Mouse (Mus musculus) Patski (cell line): Measurements from ENCODE around the gene A630023A22Rik. TPM values are rescaled to one million over a fixed set of nuclear protein-coding genes. Genes with fewer than 3 reads are reported as not detected.
A peak's percentile ranks its signal among the peaks of the same experiment; 100 is the strongest.

Source experiments
- ATAC-seq: fragments of 100-300 bp; one replicate; pipeline ENCODE4 v1.8.0; 2021
- CTCF ChIA-PET: fragments of 350-600 bp; sonication (Branson Sonifier 250); formaldehyde crosslinking; loops from one replicate; lab custom pipeline; 2022; ENCODE audit warnings: inconsistent platforms; lab: Charles Lee
- POLR2A ChIA-PET: fragments of 350-600 bp; sonication (Branson Sonifier 250); formaldehyde crosslinking; loops from one replicate; lab custom pipeline; 2022; ENCODE audit warnings: antibody characterized with exemption, inconsistent platforms; lab: Charles Lee
- DNase-seq: peaks from one replicate; pipeline ENCODE4 v3.0.0-alpha.2; 2011; ENCODE audit warnings: low read depth, low spot score
- H3K27me3 ChIP-seq: fragments of 371-371 bp; one replicate; pipeline ENCODE4 v1.5.1; 2021
- CTCF ChIP-seq: fragments of 100-300 bp; IDR thresholded peaks from one replicate; pipeline ENCODE4 v1.5.1; 2021
- in situ Hi-C: fragments of 300-500 bp; cut with MboI; formaldehyde crosslinking; loops from 3 replicates; pipeline ENCODE4 v1.11.1; 2018; ENCODE audit warnings: low pct_unique_long_range_greater_than_20kb, mixed read lengths
- polyA plus RNA-seq: library from polyadenylated mRNA; unstranded; gene quantifications from one replicate; pipeline ENCODE4 v1.2.3, GENCODE M21; 2021

A630023A22Rik gene
- polyA plus RNA-seq, 1 experiment from 2014 or later: 1.1 TPM

DNA sequence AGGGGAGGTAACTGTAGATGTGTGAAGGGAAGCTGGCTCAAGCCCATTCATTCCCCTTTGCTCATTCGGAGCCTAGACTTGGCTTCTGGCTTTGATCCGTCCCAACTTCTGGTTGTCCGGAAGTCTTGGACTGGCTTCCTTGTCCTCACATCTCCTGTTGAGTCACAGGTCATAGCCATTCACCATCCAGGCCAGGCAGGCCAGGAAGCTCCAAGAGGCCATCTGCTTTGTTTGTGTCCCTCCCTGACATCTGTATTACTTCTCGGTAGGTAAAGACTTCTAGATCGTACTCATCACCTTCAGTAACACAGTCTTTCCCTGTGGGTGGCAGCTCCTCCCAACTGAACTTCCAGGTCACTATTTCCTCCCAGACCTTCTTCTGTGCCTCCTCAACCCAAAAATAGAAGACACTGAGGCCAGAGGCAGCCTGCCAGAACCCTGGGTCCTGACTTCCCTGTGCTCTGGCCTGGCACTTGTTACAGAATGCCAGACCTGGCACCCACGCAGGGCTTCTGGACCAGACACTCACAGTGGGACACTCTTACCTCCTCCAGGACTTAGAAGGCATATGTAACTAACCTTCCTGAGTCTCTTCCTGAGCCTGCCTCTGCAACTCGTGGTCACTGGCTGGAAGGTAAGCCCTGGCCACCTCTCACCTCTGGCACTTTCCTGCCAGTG, 16.6 kb upstream of the A630023A22Rik start:
- CTCF ChIA-PET: no interaction called here
- no peak for ATAC-seq

DNA sequence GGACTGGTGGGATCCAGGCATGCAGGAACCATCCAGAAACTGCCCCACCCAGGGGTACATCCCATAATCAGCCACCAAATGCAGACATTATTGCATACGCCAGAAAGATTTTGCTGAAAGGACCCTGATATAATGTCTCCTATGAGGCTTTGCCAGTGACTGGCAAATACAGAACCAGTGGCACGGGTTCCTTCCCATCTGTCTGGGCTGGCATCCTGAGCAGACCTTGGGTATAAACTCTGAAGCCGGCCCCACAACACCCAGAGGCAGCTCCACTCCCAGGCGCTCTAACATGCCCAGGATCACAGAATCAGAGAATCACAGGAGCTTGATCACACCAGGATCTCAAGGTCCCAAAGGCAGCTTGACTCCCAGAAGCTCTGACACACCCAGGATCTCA, 11.8 kb upstream of the A630023A22Rik start:
- peaks cover 13% of the 10 kb centered on the region for H3K27me3 ChIP-seq
- POLR2A ChIA-PET: no interaction called here
- DNase-seq: no peak
- CTCF ChIA-PET: no interaction called here
- TF ChIP-seq CTCF: no peak
- ATAC-seq: no peak
- in situ Hi-C loops: no loop called here

More for the DNA sequence above, 16.6 kb upstream of the A630023A22Rik start:
- in situ Hi-C loops: no loop called here
- no peak for DNase-seq
- H3K27me3 ChIP-seq: peaks cover 8% of the 10 kb centered on the region
- no peak for TF ChIP-seq CTCF
- POLR2A ChIA-PET: no interaction called here

DNA sequence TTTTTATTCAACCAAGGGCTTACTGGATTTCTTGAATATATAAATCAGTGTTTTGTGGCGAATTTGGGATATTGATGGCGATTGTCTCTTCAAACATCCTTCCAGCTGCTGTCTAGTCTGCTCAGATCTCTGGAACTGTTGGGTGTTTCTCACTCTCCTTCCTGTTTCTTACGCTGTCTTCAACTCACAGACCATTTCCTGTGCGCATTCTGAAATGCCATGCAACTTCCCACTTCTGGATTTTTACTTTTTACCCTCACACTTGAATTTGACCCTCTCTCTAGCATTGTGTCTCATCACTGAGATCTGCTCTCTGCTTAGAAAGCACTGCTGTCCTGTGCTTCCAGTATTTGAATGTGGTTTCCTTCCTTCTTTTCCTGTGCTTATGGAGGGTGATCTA, 5.0 kb upstream of the A630023A22Rik start:
- CTCF ChIA-PET: interaction anchor here (0.7 to 7.0 kb wide), 2 partner anchors 24 to 46 kb away, joined by 3 to 66 read pairs; partner anchors contain the start of gene Anxa8
- ATAC-seq: no peak
- TF ChIP-seq CTCF: no peak

GRCm38 (mm10) chr14:34106389-34107062, 4.0 kb upstream of the A630023A22Rik start:
- in situ Hi-C loops: loop anchor here (10.0 kb wide), 2 partner anchors 142 to 258 kb away; no protein-coding TSS in a partner anchor
- peaks cover 5% of the 10 kb centered on the region for H3K27me3 ChIP-seq
- ChIA-PET CTCF (interaction anchor here (0.7 to 7.0 kb wide), 2 partner anchors 23 to 47 kb away, joined by 3 to 66 read pairs; partner anchors contain the start of gene Anxa8), POLR2A (no interaction called here)
- no peak for ATAC-seq
- no peak for DNase-seq
- peak; percentile 59 for TF ChIP-seq CTCF

More for the DNA sequence above, 5.0 kb upstream of the A630023A22Rik start:
- in situ Hi-C loops: loop anchor here (10.0 kb wide), 2 partner anchors 143 to 257 kb away; no protein-coding TSS in a partner anchor
- H3K27me3 ChIP-seq: peaks cover 8% of the 10 kb centered on the region
- POLR2A ChIA-PET: no interaction called here
- no peak for DNase-seq

- no peak for DNase-seq
- TF ChIP-seq CTCF: peak; percentile 71
- H3K27me3 ChIP-seq: no peaks in the 10 kb centered on the region
- ChIA-PET CTCF (interaction anchor here (0.9 to 7.0 kb wide), 7 partner anchors 11 to 130 kb away, joined by 3 to 66 read pairs (median 4); partner anchors contain the start of gene Anxa8), POLR2A (interaction anchor here (1.0 kb wide), 1 partner anchor 24 kb away, joined by 3 read pairs; no protein-coding TSS in a partner anchor)
- ATAC-seq: peak; percentile 54
- in situ Hi-C loops: loop anchor here (10.0 kb wide), 2 partner anchors 140 to 260 kb away; no protein-coding TSS in a partner anchor
Measured at GRCm38 (mm10) chr14:34104892-34105291, 2.3 kb upstream of the A630023A22Rik start.

- no peak for TF ChIP-seq CTCF
- DNase-seq (no peak), ATAC-seq (no peak)
- no peaks in the 10 kb centered on the region for H3K27me3 ChIP-seq
- POLR2A ChIA-PET: interaction anchor here (1.0 kb wide), 1 partner anchor 23 kb away, joined by 3 read pairs; no protein-coding TSS in a partner anchor
- in situ Hi-C loops: loop anchor here (10.0 kb wide), 2 partner anchors 139 to 261 kb away; no protein-coding TSS in a partner anchor
- CTCF ChIA-PET: interaction anchor here (1.1 to 7.0 kb wide), 4 partner anchors 11 to 131 kb away, joined by 3 to 66 read pairs (median 5); partner anchors contain the start of gene Anxa8
Measured at GRCm38 (mm10) chr14:34103855-34104254, 1.3 kb upstream of the A630023A22Rik start.

- ATAC-seq (no peak), DNase-seq (no peak)
- ChIA-PET CTCF (no interaction called here), POLR2A (no interaction called here)
- TF ChIP-seq CTCF: no peak
- no peaks in the 10 kb centered on the region for H3K27me3 ChIP-seq
- in situ Hi-C loops: loop anchor here (25.0 kb wide), 1 partner anchor 466 kb away; no protein-coding TSS in a partner anchor
Measured at GRCm38 (mm10) chr14:34096161-34096560, 6.4 kb downstream of the A630023A22Rik start.

- POLR2A ChIA-PET: no interaction called here
- H3K27me3 ChIP-seq: no peaks in the 10 kb centered on the region
- in situ Hi-C loops: loop anchor here (25.0 kb wide), 1 partner anchor 469 kb away; no protein-coding TSS in a partner anchor
- no peak for ATAC-seq
- CTCF ChIA-PET: interaction anchor here (1.4 to 1.9 kb wide), 3 partner anchors 9 to 12 kb away, joined by 3 to 7 read pairs (median 6); no protein-coding TSS in a partner anchor
- no peak for TF ChIP-seq CTCF
- no peak for DNase-seq
Measured at GRCm38 (mm10) chr14:34092856-34093255, 9.7 kb downstream of the A630023A22Rik start.

DNA sequence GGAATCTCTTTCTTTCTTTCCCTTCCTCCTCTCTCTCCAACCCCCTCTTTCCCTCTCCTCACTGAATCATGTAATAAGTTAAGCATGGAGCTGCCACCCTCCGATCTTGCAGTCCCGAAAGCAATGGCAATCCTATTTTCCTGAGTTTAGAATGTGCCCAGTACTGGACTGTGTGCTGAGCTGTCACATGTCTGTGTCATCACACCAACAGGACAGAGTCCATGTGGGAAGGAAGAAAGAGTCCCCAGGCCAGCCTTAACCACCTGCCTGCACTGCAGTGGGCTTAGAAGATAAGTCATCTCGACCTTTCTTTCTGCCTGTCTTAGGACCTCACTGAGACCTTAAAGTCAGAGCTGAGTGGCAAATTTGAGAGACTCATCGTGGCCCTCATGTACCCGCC, 11.1 kb downstream of the A630023A22Rik start:
- POLR2A ChIA-PET: no interaction called here
- no peak for ATAC-seq
- DNase-seq: no peak

GRCm38 (mm10) chr14:34089796-34090195, 12.8 kb downstream of the A630023A22Rik start:
- in situ Hi-C loops: loop anchor here (25.0 kb wide), 1 partner anchor 473 kb away; no protein-coding TSS in a partner anchor
- TF ChIP-seq CTCF: no peak
- POLR2A ChIA-PET: no interaction called here
- no peaks in the 10 kb centered on the region for H3K27me3 ChIP-seq
- ATAC-seq (peak; percentile 33), DNase-seq (peak; percentile 49)
- CTCF ChIA-PET: interaction anchor here (1.2 to 2.7 kb wide), 3 partner anchors 10 to 351 kb away, joined by 3 to 6 read pairs (median 3); partner anchors contain the start of gene A630023A22Rik

More for the DNA sequence above, 11.1 kb downstream of the A630023A22Rik start:
- H3K27me3 ChIP-seq: no peaks in the 10 kb centered on the region
- in situ Hi-C loops: loop anchor here (25.0 kb wide), 1 partner anchor 471 kb away; no protein-coding TSS in a partner anchor
- CTCF ChIA-PET: interaction anchor here (1.4 to 2.7 kb wide), 3 partner anchors 10 to 13 kb away, joined by 3 to 6 read pairs (median 3); partner anchors contain the start of gene A630023A22Rik
- TF ChIP-seq CTCF: no peak
